Mouse (Mus musculus): ENCODE measurements around the gene Timm9. TPM values are rescaled to one million over a fixed set of nuclear protein-coding genes. Genes with fewer than 3 reads are reported as not detected.

The Timm9 gene
- polyA plus RNA-seq, 1 experiment from 2014 or later: 93.3 TPM

- Histone ChIP-seq H3K4me1 (peaks cover 29% of the 10 kb centered on the region), H3K9ac (no peak overlapping the region), H3K4me2 (peak overlapping the region; percentile 98; the same call in 1 of the 2 replicates), H3K9me3 (no peaks in the 10 kb centered on the region), H3K27me3 (replicated peaks) (no peaks in the 10 kb centered on the region), H3K36me3 (peaks cover 52% of the 10 kb centered on the region), H3K27ac (replicated peaks) (no peak overlapping the region), H3K4me3 (peak overlapping the region; percentile 99; the same call in 1 of the 2 replicates)
- 75% methylated on average over 5 of the region's 5 CpGs for WGBS
- ATAC-seq (ENCODE audit: extremely low read depth, insufficient number of reproducible peaks, low FRiP score, low TSS enrichment): no peak
Observed at GRCm38 (mm10) chr12:71139258-71139828, 2.9 kb upstream of the Timm9 start.

- peaks cover 44% of the 10 kb centered on the region for H3K36me3 ChIP-seq
- ATAC-seq (ENCODE audit: extremely low read depth, insufficient number of reproducible peaks, low FRiP score, low TSS enrichment): no peak
- H3K4me2 ChIP-seq: peak overlapping the region; percentile 98
- H3K9ac ChIP-seq: peak overlapping the region; percentile 97
- peaks cover 31% of the 10 kb centered on the region for H3K4me1 ChIP-seq
- WGBS: 4% methylated on average over 11 of the region's 11 CpGs
- peak overlapping the region; percentile 99 for H3K4me3 ChIP-seq
- 0 out of 2 replicates have a peak overlapping the region, but pooled peaks have one; percentile 20 for H3K27ac ChIP-seq (replicated peaks)
- H3K27me3 ChIP-seq (replicated peaks): no peaks in the 10 kb centered on the region
- H3K9me3 ChIP-seq: no peaks in the 10 kb centered on the region
Observed at GRCm38 (mm10) chr12:71137686-71138085, 1.2 kb upstream of the Timm9 start.

GRCm38 (mm10) chr12:71136974-71137491 lies 549 bp upstream of the Timm9 start:
- Histone ChIP-seq H3K9ac (peak overlapping the region; percentile 97), H3K4me3 (peak overlapping the region; percentile 99), H3K27me3 (replicated peaks) (no peaks in the 10 kb centered on the region), H3K4me1 (peaks cover 31% of the 10 kb centered on the region), H3K4me2 (peak overlapping the region; percentile 98), H3K36me3 (peaks cover 44% of the 10 kb centered on the region), H3K9me3 (no peaks in the 10 kb centered on the region), H3K27ac (replicated peaks) (peak overlapping the region; percentile 89)
- WGBS: under 1% methylated on average over 30 of the region's 30 CpGs
- peak; percentile 52; the same call in 1 of the 2 replicates for ATAC-seq (ENCODE audit: extremely low read depth, insufficient number of reproducible peaks, low FRiP score, low TSS enrichment)

- peak overlapping the region; percentile 99 for H3K4me3 ChIP-seq
- H3K9ac ChIP-seq: peak overlapping the region; percentile 97
- peaks cover 44% of the 10 kb centered on the region for H3K36me3 ChIP-seq
- H3K9me3 ChIP-seq: no peaks in the 10 kb centered on the region
- no peaks in the 10 kb centered on the region for H3K27me3 ChIP-seq (replicated peaks)
- ATAC-seq (ENCODE audit: extremely low read depth, insufficient number of reproducible peaks, low FRiP score, low TSS enrichment): no peak
- H3K4me1 ChIP-seq: peaks cover 31% of the 10 kb centered on the region
- WGBS: 32% methylated on average over 5 of the region's 5 CpGs
- peak overlapping the region; percentile 98 for H3K4me2 ChIP-seq
- H3K27ac ChIP-seq (replicated peaks): no peak overlapping the region
Observed at GRCm38 (mm10) chr12:71135581-71135980, 903 bp downstream of the Timm9 start.

GRCm38 (mm10) chr12:71123286-71123685 lies 13.2 kb downstream of the Timm9 start:
- Histone ChIP-seq H3K4me2 (no peak overlapping the region), H3K4me1 (no peaks in the 10 kb centered on the region), H3K27ac (replicated peaks) (no peak overlapping the region), H3K36me3 (peaks cover 61% of the 10 kb centered on the region), H3K9me3 (no peaks in the 10 kb centered on the region), H3K27me3 (replicated peaks) (no peaks in the 10 kb centered on the region), H3K9ac (no peak overlapping the region), H3K4me3 (no peak overlapping the region)
- no peak for ATAC-seq (ENCODE audit: extremely low read depth, insufficient number of reproducible peaks, low FRiP score, low TSS enrichment)
- 90% methylated on average over 9 of the region's 9 CpGs for WGBS

GRCm38 (mm10) chr12:71122731-71123130 lies 13.8 kb downstream of the Timm9 start:
- ATAC-seq (ENCODE audit: extremely low read depth, insufficient number of reproducible peaks, low FRiP score, low TSS enrichment): no peak
- Histone ChIP-seq H3K4me3 (no peak overlapping the region), H3K9me3 (no peaks in the 10 kb centered on the region), H3K4me1 (no peaks in the 10 kb centered on the region), H3K4me2 (no peak overlapping the region), H3K27me3 (replicated peaks) (no peaks in the 10 kb centered on the region), H3K36me3 (peaks cover 58% of the 10 kb centered on the region), H3K9ac (no peak overlapping the region), H3K27ac (replicated peaks) (no peak overlapping the region)
- 82% methylated on average over 10 of the region's 10 CpGs for WGBS

- no peak overlapping the region for H3K4me3 ChIP-seq
- H3K9me3 ChIP-seq: no peaks in the 10 kb centered on the region
- H3K4me1 ChIP-seq: peaks cover 28% of the 10 kb centered on the region
- no peak overlapping the region for H3K4me2 ChIP-seq
- WGBS: 76% methylated on average over 5 of the region's 5 CpGs
- H3K27me3 ChIP-seq (replicated peaks): no peaks in the 10 kb centered on the region; the same call in 1 of the 2 replicates
- no peak for ATAC-seq (ENCODE audit: extremely low read depth, insufficient number of reproducible peaks, low FRiP score, low TSS enrichment)
- H3K36me3 ChIP-seq: 0 out of 2 replicates have a peak, but pooled peaks cover 3% of the 10 kb centered on the region
- no peak overlapping the region for H3K27ac ChIP-seq (replicated peaks)
- H3K9ac ChIP-seq: no peak overlapping the region
Observed at GRCm38 (mm10) chr12:71116411-71116810, 20.1 kb downstream of the Timm9 start.

GRCm38 (mm10) chr12:71113675-71114288 lies 22.7 kb downstream of the Timm9 start:
- Histone ChIP-seq H3K36me3 (no peaks in the 10 kb centered on the region), H3K4me3 (peak overlapping the region; percentile 18), H3K4me1 (peaks cover 33% of the 10 kb centered on the region), H3K27me3 (replicated peaks) (no peaks in the 10 kb centered on the region; the same call in 1 of the 2 replicates), H3K27ac (replicated peaks) (peak overlapping the region; percentile 30), H3K9ac (peak overlapping the region; percentile 60), H3K9me3 (no peaks in the 10 kb centered on the region), H3K4me2 (peak overlapping the region; percentile 58)
- 28% methylated on average over 12 of the region's 12 CpGs for WGBS
- no peak for ATAC-seq (ENCODE audit: extremely low read depth, insufficient number of reproducible peaks, low FRiP score, low TSS enrichment)

GRCm38 (mm10) chr12:71113074-71113473 lies 23.4 kb downstream of the Timm9 start:
- Histone ChIP-seq H3K4me3 (peak overlapping the region; percentile 18), H3K9ac (peak overlapping the region; percentile 60), H3K27me3 (replicated peaks) (no peaks in the 10 kb centered on the region; the same call in 1 of the 2 replicates), H3K36me3 (no peaks in the 10 kb centered on the region), H3K27ac (replicated peaks) (peak overlapping the region; percentile 30), H3K4me1 (peaks cover 33% of the 10 kb centered on the region), H3K4me2 (peak overlapping the region; percentile 58), H3K9me3 (no peaks in the 10 kb centered on the region)
- no peak for ATAC-seq (ENCODE audit: extremely low read depth, insufficient number of reproducible peaks, low FRiP score, low TSS enrichment)
- 29% methylated on average over 10 of the region's 10 CpGs for WGBS

- WGBS: 8% methylated on average over 33 of the region's 33 CpGs
- no peak within 1 kb of the TSS for H3K27ac ChIP-seq (replicated peaks)
- H3K4me1 ChIP-seq: peaks cover 27% of the 10 kb centered on the region
- no peaks in the 10 kb centered on the region; the same call in 1 of the 2 replicates for H3K27me3 ChIP-seq (replicated peaks)
- H3K9me3 ChIP-seq: no peaks in the 10 kb centered on the region
- H3K4me2 ChIP-seq: peak within 1 kb of the TSS; percentile 65
- peak within 1 kb of the TSS; percentile 39 for H3K4me3 ChIP-seq
- no peak for ATAC-seq (ENCODE audit: extremely low read depth, insufficient number of reproducible peaks, low FRiP score, low TSS enrichment)
- H3K9ac ChIP-seq: peak within 1 kb of the TSS; percentile 61; the same call in 1 of the 2 replicates
- no peaks in the 10 kb centered on the region for H3K36me3 ChIP-seq
Observed at GRCm38 (mm10) chr12:71111331-71111730, 25.2 kb downstream of the Timm9 start, which contains the start of gene Tomm20l. Tomm20l (plus strand) TSS chr12:71111428.

GRCm38 (mm10) chr12:71107216-71107771 lies 29.2 kb downstream of the Timm9 start:
- WGBS: 82% methylated on average over 6 of the region's 6 CpGs

More at GRCm38 (mm10) chr12:71107216-71107771, 29.2 kb downstream of the Timm9 start:
- H3K4me1 ChIP-seq: peaks cover 8% of the 10 kb centered on the region
- H3K27ac ChIP-seq (replicated peaks): no peak overlapping the region
- H3K27me3 ChIP-seq (replicated peaks): no peaks in the 10 kb centered on the region; the same call in 1 of the 2 replicates
- no peaks in the 10 kb centered on the region for H3K9me3 ChIP-seq
- H3K4me3 ChIP-seq: no peak overlapping the region
- no peaks in the 10 kb centered on the region for H3K36me3 ChIP-seq
- no peak overlapping the region for H3K9ac ChIP-seq
- H3K4me2 ChIP-seq: no peak overlapping the region
- ATAC-seq (ENCODE audit: extremely low read depth, insufficient number of reproducible peaks, low FRiP score, low TSS enrichment): no peak
